Mouse (Mus musculus) megakaryocyte, embryonic 14.5 days (primary cell): ENCODE results near the gene Nucks1.

Experiments
- FLI1 ChIP-seq: IDR thresholded peaks from 2 replicates; pipeline ENCODE4 v1.6.1; 2012; ENCODE audit warnings: low read length, inconsistent platforms, mixed read lengths
- GATA1 ChIP-seq: IDR thresholded peaks from 3 replicates; pipeline ENCODE4 v1.6.1; 2012; ENCODE audit warnings: mixed read lengths, low read length, inconsistent platforms, borderline replicate concordance

DNA sequence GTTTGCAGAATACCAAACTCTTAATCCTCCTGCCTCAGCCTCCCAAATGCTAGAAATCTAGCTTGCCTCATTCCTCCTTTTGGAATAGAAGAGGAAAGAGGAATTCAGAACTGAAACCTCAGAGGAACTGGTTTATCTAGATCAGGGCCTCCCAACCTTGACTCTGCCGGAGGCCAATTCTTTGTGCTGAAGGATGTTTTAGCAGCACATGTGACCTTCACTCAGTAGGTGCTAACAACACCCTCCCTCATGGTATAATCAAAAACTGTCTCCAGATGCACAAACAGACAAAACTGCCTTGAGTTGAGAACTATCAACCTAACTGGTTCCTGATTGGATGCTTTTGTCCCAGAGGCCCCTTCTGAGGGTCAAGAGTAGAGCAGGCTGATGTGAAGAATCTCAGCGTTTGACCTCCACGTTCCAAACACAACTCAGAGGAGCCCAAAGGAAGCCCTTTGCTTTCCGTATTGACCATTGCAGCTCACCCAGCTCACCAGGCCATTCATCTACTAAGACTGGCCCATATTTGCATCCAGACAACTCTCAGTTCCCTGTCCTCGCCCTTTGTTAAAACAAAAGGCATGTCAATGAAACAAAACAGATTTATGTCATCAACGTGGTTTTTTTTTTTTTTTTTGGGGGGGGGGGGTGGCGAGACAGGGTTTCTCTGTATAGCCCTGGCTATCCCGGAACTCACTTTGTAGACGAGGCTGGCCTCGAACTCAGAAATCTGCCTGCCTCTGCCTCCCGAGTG is 36.3 kb downstream of the Nucks1 start:
- TF ChIP-seq GATA1: no peak
- no peak for TF ChIP-seq FLI1
